Mouse (Mus musculus) ES-Bruce4 (cell line): Measurements from ENCODE around the gene Gpr135.

Source experiments
- CTCF ChIP-seq: IDR thresholded peaks from one replicate; pipeline ENCODE4 v1.8.1; 2011; ENCODE audit warnings: low read depth, low read length
- POLR2A ChIP-seq: IDR thresholded peaks from one replicate; pipeline ENCODE4 v1.8.1; 2011; ENCODE audit warnings: low read length; ENCODE audit not compliant: insufficient read depth

GRCm38 (mm10) chr12:72086166-72086825, 15.4 kb upstream of the Gpr135 start:
- no peak for TF ChIP-seq POLR2A
- TF ChIP-seq CTCF, result no peak
